Mouse (Mus musculus) MEL (cell line): ENCODE data around the gene Retreg2. TPM values are rescaled to one million over a fixed set of nuclear protein-coding genes. Genes with fewer than 3 reads are reported as not detected.

ENCODE experiments used
- DNase-seq: peaks from one replicate; pipeline ENCODE4 v3.0.0; 2011; ENCODE audit warnings: low read depth, low spot score
- H3K27ac ChIP-seq: 2 replicates; pipeline ENCODE4 v1.5.1; 2012; ENCODE audit warnings: low read depth, mild to moderate bottlenecking, control low read depth, low read length, moderate library complexity; ENCODE audit not compliant: control insufficient read depth
- H3K27me3 ChIP-seq, 2 experiments: fragments of 150-350 bp in 1 of 2; sonication (generic) in 1 of 2; 2 replicates each; pipeline ENCODE4 v1.6.1; 2012; ENCODE audit warnings: low read length in 2 of 2, mild to moderate bottlenecking in 2 of 2, improper control_type of control experiment in 1 of 2, moderate library complexity in 1 of 2; ENCODE audit not compliant: insufficient read depth in 2 of 2, control insufficient read depth in 1 of 2
- H3K36me3 ChIP-seq, 2 experiments: 2 replicates each; pipeline ENCODE4 v1.6.1; 2012 to 2014; ENCODE audit warnings: low read length in 2 of 2, improper control_type of control experiment in 1 of 2, inconsistent platforms in 1 of 2, mild to moderate bottlenecking in 1 of 2; ENCODE audit not compliant: insufficient read depth in 2 of 2, control insufficient read depth in 1 of 2
- H3K4me1 ChIP-seq, 2 experiments: fragments of 150-350 bp in 1 of 2; sonication (generic) in 1 of 2; 2 replicates each; pipeline ENCODE4 v1.6.1; 2012; ENCODE audit warnings: low read length in 2 of 2, improper control_type of control experiment in 1 of 2, mild to moderate bottlenecking in 1 of 2; ENCODE audit not compliant: insufficient read depth in 2 of 2, control insufficient read depth in 1 of 2
- H3K4me3 ChIP-seq, 2 experiments: fragments of 150-350 bp in 1 of 2; sonication (generic) in 1 of 2; 2 replicates each; pipeline ENCODE4 v1.5.1; 2012; ENCODE audit warnings: low read depth in 2 of 2, low read length in 2 of 2, mild to moderate bottlenecking in 2 of 2, moderate library complexity in 2 of 2, control low read depth in 1 of 2, improper control_type of control experiment in 1 of 2; ENCODE audit not compliant: control insufficient read depth in 1 of 2, insufficient read depth in 1 of 2
- H3K79me2 ChIP-seq: 2 replicates; pipeline ENCODE4 v1.6.1; 2012; ENCODE audit warnings: mild to moderate bottlenecking, low read length, moderate library complexity; ENCODE audit not compliant: control insufficient read depth, poor library complexity, insufficient read depth
- H3K9ac ChIP-seq: 2 replicates; pipeline ENCODE4 v1.6.1; 2012; ENCODE audit warnings: low read depth, mild to moderate bottlenecking, control low read depth, low read length, moderate library complexity; ENCODE audit not compliant: control insufficient read depth, poor library complexity, severe bottlenecking
- H3K9me3 ChIP-seq: fragments of 150-350 bp; sonication (generic); replicated peaks from 2 replicates; pipeline ENCODE4 v1.6.1; 2012; ENCODE audit warnings: mild to moderate bottlenecking, low read length, improper control_type of control experiment, moderate library complexity; ENCODE audit not compliant: insufficient read depth
- BHLHE40 ChIP-seq: IDR thresholded peaks from 2 replicates; pipeline ENCODE4 v1.6.1; 2012; ENCODE audit warnings: low read depth, mild to moderate bottlenecking, inconsistent platforms, low read length, improper control_type of control experiment, borderline replicate concordance
- CHD1 ChIP-seq: IDR thresholded peaks from 2 replicates; pipeline ENCODE4 v1.6.1; 2012; ENCODE audit warnings: low read depth, mild to moderate bottlenecking, inconsistent platforms, low read length, improper control_type of control experiment
- CHD2 ChIP-seq: IDR thresholded peaks from 2 replicates; pipeline ENCODE4 v1.6.1; 2011; ENCODE audit warnings: low read length, improper control_type of control experiment
- CTCF ChIP-seq, 3 experiments: IDR thresholded peaks in 2 of 3; conservative IDR thresholded peaks in 1 of 3; 2 replicates each; pipeline ENCODE4 v1.5.1; 2011 to 2012; ENCODE audit warnings: low read length in 3 of 3, low read depth in 2 of 3, mild to moderate bottlenecking in 2 of 3, improper control_type of control experiment in 1 of 3, inconsistent platforms in 1 of 3, mixed read lengths in 1 of 3, moderate library complexity in 1 of 3; ENCODE audit not compliant: control insufficient read depth in 1 of 3, insufficient read depth in 1 of 3, poor library complexity in 1 of 3, severe bottlenecking in 1 of 3
- E2F4 ChIP-seq: IDR thresholded peaks from 2 replicates; pipeline ENCODE4 v1.6.1; 2011; ENCODE audit warnings: low read depth, low read length, improper control_type of control experiment, borderline replicate concordance
- EP300 ChIP-seq, 2 experiments: IDR thresholded peaks; 2 replicates each; pipeline ENCODE4 v1.6.1; 2011; ENCODE audit warnings: improper control_type of control experiment in 2 of 2, low read length in 2 of 2, low read depth in 1 of 2, mild to moderate bottlenecking in 1 of 2
- ETS1 ChIP-seq: IDR thresholded peaks from 2 replicates; pipeline ENCODE4 v1.6.1; 2012; ENCODE audit warnings: low read depth, mild to moderate bottlenecking, inconsistent platforms, low read length, improper control_type of control experiment, moderate library complexity
- GABPA ChIP-seq: IDR thresholded peaks from 2 replicates; pipeline ENCODE4 v1.6.1; 2012; ENCODE audit warnings: low read depth, mild to moderate bottlenecking, inconsistent platforms, low read length, improper control_type of control experiment, moderate library complexity
- GATA1 ChIP-seq: IDR thresholded peaks from 2 replicates; pipeline ENCODE4 v1.6.1; 2011; ENCODE audit warnings: low read depth, low read length, improper control_type of control experiment
- MAX ChIP-seq: IDR thresholded peaks from 2 replicates; pipeline ENCODE4 v1.6.1; 2011; ENCODE audit warnings: low read length, improper control_type of control experiment
- MEF2A ChIP-seq: IDR thresholded peaks from 2 replicates; pipeline ENCODE4 v1.6.1; 2014; ENCODE audit warnings: low read depth, mild to moderate bottlenecking, inconsistent platforms, low read length, improper control_type of control experiment; ENCODE audit not compliant: poor library complexity, insufficient replicate concordance, severe bottlenecking; ENCODE audit errors: extremely low read depth
- MYB ChIP-seq: IDR thresholded peaks from 2 replicates; pipeline ENCODE4 v1.6.1; 2011; ENCODE audit warnings: mild to moderate bottlenecking, low read depth, low read length, improper control_type of control experiment
- MYC ChIP-seq: IDR thresholded peaks from 2 replicates; pipeline ENCODE4 v1.6.1; 2011; ENCODE audit warnings: low read depth, mild to moderate bottlenecking, low read length, improper control_type of control experiment, moderate library complexity
- NELFE ChIP-seq: IDR thresholded peaks from 2 replicates; pipeline ENCODE4 v1.6.1; 2011; ENCODE audit warnings: low read depth, low read length, improper control_type of control experiment
- NRF1 ChIP-seq: IDR thresholded peaks from 2 replicates; pipeline ENCODE4 v1.6.1; 2014; ENCODE audit warnings: low read depth, mild to moderate bottlenecking, inconsistent platforms, low read length, improper control_type of control experiment, moderate library complexity; ENCODE audit not compliant: poor library complexity, insufficient read depth, severe bottlenecking
- POLR2A ChIP-seq, 2 experiments: IDR thresholded peaks; 2 replicates each; pipeline ENCODE4 v1.6.1; 2011 to 2012; ENCODE audit warnings: low read length in 2 of 2, mild to moderate bottlenecking in 2 of 2, control low read depth in 1 of 2, improper control_type of control experiment in 1 of 2, low read depth in 1 of 2, moderate library complexity in 1 of 2; ENCODE audit not compliant: control insufficient read depth in 1 of 2, insufficient read depth in 1 of 2, poor library complexity in 1 of 2
- POLR2AphosphoS2 ChIP-seq: IDR thresholded peaks from 2 replicates; pipeline ENCODE4 v1.6.1; 2011; ENCODE audit warnings: low read length, improper control_type of control experiment
- POLR2AphosphoS5 ChIP-seq: IDR thresholded peaks from 2 replicates; pipeline ENCODE4 v1.6.1; 2012; ENCODE audit warnings: low read depth, borderline replicate concordance, mild to moderate bottlenecking, inconsistent platforms, low read length, moderate library complexity, mixed read lengths
- SIN3A ChIP-seq: IDR thresholded peaks from 2 replicates; pipeline ENCODE4 v1.6.1; 2012; ENCODE audit warnings: low read length, improper control_type of control experiment, inconsistent platforms
- TAL1 ChIP-seq: IDR thresholded peaks from 2 replicates; pipeline ENCODE4 v1.6.1; 2012; ENCODE audit warnings: mild to moderate bottlenecking, inconsistent platforms, low read length, moderate library complexity, mixed read lengths
- TBP ChIP-seq: IDR thresholded peaks from 2 replicates; pipeline ENCODE4 v1.8.0; 2011; ENCODE audit warnings: low read depth, low read length, improper control_type of control experiment
- TCF12 ChIP-seq: IDR thresholded peaks from 2 replicates; pipeline ENCODE4 v1.6.1; 2014; ENCODE audit warnings: low read depth, mild to moderate bottlenecking, inconsistent platforms, low read length, improper control_type of control experiment, moderate library complexity
- USF1 ChIP-seq: IDR thresholded peaks from 2 replicates; pipeline ENCODE4 v1.6.1; 2014; ENCODE audit warnings: low read depth, mild to moderate bottlenecking, inconsistent platforms, low read length, improper control_type of control experiment, moderate library complexity
- USF2 ChIP-seq, 2 experiments: IDR thresholded peaks; 2 replicates each; pipeline ENCODE4 v1.6.1; 2011 to 2012; ENCODE audit warnings: improper control_type of control experiment in 2 of 2, low read length in 2 of 2, borderline replicate concordance in 1 of 2, inconsistent platforms in 1 of 2, low read depth in 1 of 2, mild to moderate bottlenecking in 1 of 2; ENCODE audit not compliant: insufficient read depth in 1 of 2
- ZC3H11A ChIP-seq: IDR thresholded peaks from 2 replicates; pipeline ENCODE4 v1.6.1; 2012; ENCODE audit warnings: low read depth, mild to moderate bottlenecking, inconsistent platforms, low read length, improper control_type of control experiment
- ZKSCAN1 ChIP-seq: IDR thresholded peaks from 2 replicates; pipeline ENCODE4 v1.6.1; 2012; ENCODE audit warnings: low read depth, mild to moderate bottlenecking, inconsistent platforms, low read length, improper control_type of control experiment, moderate library complexity
- ZMIZ1 ChIP-seq: IDR thresholded peaks from 2 replicates; pipeline ENCODE4 v1.6.1; 2012; ENCODE audit warnings: low read depth, mild to moderate bottlenecking, inconsistent platforms, low read length, improper control_type of control experiment, moderate library complexity
- polyA plus RNA-seq, 2 experiments: library from polyadenylated mRNA; stranded (reverse) in 1 of 2; unstranded in 1 of 2; fragments of >175 nt in 1 of 2; fragments of >200 nt in 1 of 2; gene quantifications; 2 replicates each; pipeline versions ENCODE4 v1.2.1 to v1.2.4; 2012; ENCODE audit warnings: low replicate concordance in 2 of 2, low read depth in 1 of 2; ENCODE audit not compliant: insufficient read length in 2 of 2, insufficient read depth in 1 of 2, missing spikeins in 1 of 2
- total RNA-seq: library from RNA; depleted of rRNA; stranded (reverse); fragments of 300-350 nt; gene quantifications from 2 replicates; pipeline ENCODE4 v1.2.3, GENCODE M21; 2012

Gene Retreg2
- total and polyA plus RNA-seq, 3 experiments: 38.1 to 59.2 TPM; not detected in 1

DNA sequence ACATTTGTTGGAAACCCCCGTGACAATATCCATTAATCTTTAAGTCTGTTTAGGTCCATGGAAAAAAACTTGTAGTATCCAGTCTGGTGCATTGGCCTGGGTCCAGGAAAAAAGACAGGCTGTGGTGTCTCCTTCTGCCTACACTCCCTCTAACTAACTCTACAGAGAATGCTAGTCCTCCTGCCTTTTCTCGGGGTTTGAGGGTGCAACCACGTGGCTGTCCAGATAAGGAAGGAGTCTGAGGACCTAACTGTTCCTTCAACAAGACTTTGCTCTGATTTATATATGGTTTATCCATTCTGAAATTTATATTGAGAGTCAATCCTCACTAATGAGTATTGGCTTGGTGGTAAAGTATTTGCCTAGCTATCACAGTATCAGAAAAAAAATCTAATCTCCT, 13.3 kb downstream of the Retreg2 start:
- TF ChIP-seq CHD2 (no peak), POLR2A (IDR thresholded peaks at IDR 0.05; ENCODE audit: control insufficient read depth in 1 of 2, insufficient read depth in 1 of 2, low read depth in 1 of 2, low read length in 2 of 2, poor library complexity in 1 of 2) (no peak), USF2 (IDR thresholded peaks at IDR 0.05; ENCODE audit: borderline replicate concordance in 1 of 2, insufficient read depth in 1 of 2, low read depth in 1 of 2, low read length in 2 of 2) (no peak), ZC3H11A (no peak), EP300 (IDR thresholded peaks at IDR 0.05; ENCODE audit: low read depth in 1 of 2, low read length in 2 of 2) (no peak), TBP (no peak), POLR2AphosphoS2 (no peak), POLR2AphosphoS5 (no peak), GABPA (no peak), SIN3A (no peak), BHLHE40 (no peak), USF1 (peak; percentile 73), ZKSCAN1 (no peak), TCF12 (no peak), MYB (no peak), CTCF (IDR thresholded peaks at IDR 0.05 in 2 of 3, conservative IDR thresholded peaks at IDR 0.05 in 1 of 3; ENCODE audit: control insufficient read depth in 1 of 3, insufficient read depth in 1 of 3, low read depth in 2 of 3, low read length in 3 of 3, poor library complexity in 1 of 3, severe bottlenecking in 1 of 3) (no peak), CHD1 (no peak), MAX (peak; percentile 80), TAL1 (peak; percentile 34; the same call in 1 of the 2 replicates), NRF1 (no peak), NELFE (no peak), MYC (peak; percentile 71), MEF2A (no peak), E2F4 (no peak), ETS1 (no peak), GATA1 (peak; percentile 58), ZMIZ1 (no peak)
- Histone ChIP-seq H3K79me2 (no peaks in the 10 kb centered on the region), H3K36me3 (peaks cover 0 to 22% of the 10 kb centered on the region in 2 experiments; a peak in 2 of 4 replicates), H3K9me3 (no peaks in the 10 kb centered on the region), H3K4me3 (no peak overlapping the region), H3K4me1 (peaks cover 15 to 21% of the 10 kb centered on the region in 2 experiments), H3K27me3 (no peaks in the 10 kb centered on the region), H3K27ac (no peak overlapping the region), H3K9ac (no peak overlapping the region)
- peak; percentile 59 for DNase-seq
